Comparison of ENCODE assay signal across 27 mouse cellular contexts in genomic region chr13:59908786-59909185, GRCm38 (mm10).
DNase-seq lines count a peak whose midpoint lies in the region; ATAC-seq and TF ChIP-seq lines count a peak whose summit lies in the region.
"Had no signal": no experiment of that assay in that cellular context is flagged by ENCODE, and none has a peak within 500 bp of the region (broad histone marks: within the 10 kb centered on the region; RNA-seq: fewer than 3 reads in every experiment).

No protein-coding gene starts in this region.

- no peaks in the 10 kb centered on the region; the same call in 1 of the 2 replicates for H3K9me3 ChIP-seq in lung, embryonic 14.5 days (ENCODE audit: low read depth, low read length)
- H3K9me3 ChIP-seq in lung, postnatal 0 days (ENCODE audit: low read length) = no peaks in the 10 kb centered on the region
- H3K9me3 ChIP-seq in midbrain, embryonic 11.5 days (ENCODE audit: control insufficient read depth, low read length) = no peaks in the 10 kb centered on the region; the same call in 1 of the 2 replicates
- no peaks in the 10 kb centered on the region for H3K9me3 ChIP-seq in midbrain, embryonic 14.5 days (ENCODE audit: control insufficient read depth, low read length)
- H3K9me3 ChIP-seq: embryonic facial prominence, embryonic 15.5 days had no signal

- H3K4me2 ChIP-seq in lung, embryonic 14.5 days = no peak overlapping the region
- H3K4me2 ChIP-seq in lung, postnatal 0 days (replicated peaks; ENCODE audit: low read depth, low read length) = no peak overlapping the region
- no peak overlapping the region for H3K4me2 ChIP-seq in midbrain, embryonic 11.5 days
- no peak overlapping the region for H3K4me2 ChIP-seq in midbrain, embryonic 14.5 days (ENCODE audit: low read length)
- H3K4me2 ChIP-seq: embryonic facial prominence, embryonic 13.5 days; embryonic facial prominence, embryonic 15.5 days; forebrain, embryonic 12.5 days had no signal

- DNase-seq in lung, embryonic 14.5 days = peak; percentile 61
- DNase-seq in lung, postnatal 14 days = no peak
- peak; percentile 55 for DNase-seq in lung, postnatal 0 days (ENCODE audit: low spot score)
- DNase-seq in lung, postnatal 4 days = no peak
- peak; percentile 59 for DNase-seq in midbrain, embryonic 11.5 days (ENCODE audit: low spot score, missing footprints)
- no peak for DNase-seq in midbrain, embryonic 14.5 days
- DNase-seq in adipocyte (ENCODE audit: low spot score) = peak; percentile 86
- no peak for DNase-seq in left cerebral cortex, adult 9 months (ENCODE audit: low spot score in 2 of 2)
- DNase-seq: adrenal gland, adult 2 months; adrenal gland, postnatal 10 days; adrenal gland, postnatal 25 days; cerebellum, adult 11 months; cerebellum, adult 18-20 months; cerebellum, adult 8-10 months; cerebellum, adult 9-11 months; cerebellum, postnatal 14 days; cerebellum, postnatal 36 days; embryo, embryonic 11 days had no signal

- TF ChIP-seq EP300 in lung, postnatal 0 days (IDR thresholded peaks at IDR 0.05) = no peak

- H3K27ac ChIP-seq in lung, embryonic 14.5 days (ENCODE audit: low read depth) = no peak overlapping the region
- no peak overlapping the region for H3K27ac ChIP-seq in lung, postnatal 0 days (ENCODE audit: low read length)
- H3K27ac ChIP-seq in midbrain, embryonic 11.5 days (ENCODE audit: low read depth, low read length) = no peak overlapping the region
- H3K27ac ChIP-seq in midbrain, embryonic 14.5 days (replicated peaks; ENCODE audit: low read depth, low read length) = no peak overlapping the region
- H3K27ac ChIP-seq: embryonic facial prominence, embryonic 13.5 days; forebrain, embryonic 12.5 days had no signal

- H3K27me3 ChIP-seq in lung, embryonic 14.5 days (ENCODE audit: insufficient read depth, low read length) = no peaks in the 10 kb centered on the region
- H3K27me3 ChIP-seq in lung, postnatal 0 days (replicated peaks; ENCODE audit: insufficient read depth, low read length) = no peaks in the 10 kb centered on the region
- H3K27me3 ChIP-seq in midbrain, embryonic 11.5 days (ENCODE audit: control insufficient read depth, insufficient read depth, low read length) = no peaks in the 10 kb centered on the region
- H3K27me3 ChIP-seq in midbrain, embryonic 14.5 days (ENCODE audit: control insufficient read depth, insufficient read depth, low read length) = no peaks in the 10 kb centered on the region
- H3K27me3 ChIP-seq: embryonic facial prominence, embryonic 13.5 days; embryonic facial prominence, embryonic 15.5 days; forebrain, embryonic 12.5 days; Patski had no signal

- H3K36me3 ChIP-seq in lung, embryonic 14.5 days (ENCODE audit: insufficient read depth) = no peaks in the 10 kb centered on the region
- no peaks in the 10 kb centered on the region for H3K36me3 ChIP-seq in lung, postnatal 0 days (ENCODE audit: insufficient read depth, low read length)
- no peaks in the 10 kb centered on the region for H3K36me3 ChIP-seq in midbrain, embryonic 11.5 days (ENCODE audit: control insufficient read depth, insufficient read depth, low read length)
- no peaks in the 10 kb centered on the region for H3K36me3 ChIP-seq in midbrain, embryonic 14.5 days (ENCODE audit: control insufficient read depth, insufficient read depth, low read length)
- H3K36me3 ChIP-seq: embryonic facial prominence, embryonic 13.5 days; embryonic facial prominence, embryonic 15.5 days; forebrain, embryonic 10.5 days; forebrain, embryonic 12.5 days had no signal

- H3K4me3 ChIP-seq in lung, embryonic 14.5 days (ENCODE audit: low read depth, low read length) = no peak overlapping the region
- no peak overlapping the region for H3K4me3 ChIP-seq in lung, postnatal 0 days (ENCODE audit: low read depth, low read length)
- no peak overlapping the region for H3K4me3 ChIP-seq in midbrain, embryonic 11.5 days (ENCODE audit: low read depth, low read length)
- H3K4me3 ChIP-seq in midbrain, embryonic 14.5 days (replicated peaks; ENCODE audit: low read depth, low read length) = no peak overlapping the region
- H3K4me3 ChIP-seq: embryonic facial prominence, embryonic 13.5 days; embryonic facial prominence, embryonic 15.5 days; erythroblast, embryonic 14.5 days; forebrain, embryonic 10.5 days; forebrain, embryonic 12.5 days had no signal

- no peak for TF ChIP-seq CTCF in lung, embryonic 14.5 days (IDR thresholded peaks at IDR 0.05; ENCODE audit: low read depth)
- no peak for TF ChIP-seq CTCF in lung, postnatal 0 days (IDR thresholded peaks at IDR 0.05)

- no peak for ATAC-seq in lung, embryonic 14.5 days (ENCODE audit: insufficient read depth)
- no peak for ATAC-seq in lung, postnatal 0 days
- ATAC-seq in midbrain, embryonic 11.5 days (ENCODE audit: low FRiP score) = no peak
- ATAC-seq in midbrain, embryonic 14.5 days (ENCODE audit: low FRiP score, low TSS enrichment) = no peak
- ATAC-seq: activated CD4-positive, CD25-positive, alpha-beta regulatory T cell, adult 4 months; forebrain, embryonic 14.5 days; forebrain, embryonic 16.5 days; Patski had no signal

- 60% methylated on average over 4 of the region's 4 CpGs for WGBS in lung, embryonic 14.5 days
- WGBS in lung, postnatal 0 days = 64% methylated on average over 4 of the region's 4 CpGs
- WGBS in midbrain, embryonic 11.5 days = 92% methylated on average over 4 of the region's 4 CpGs
- WGBS in midbrain, embryonic 14.5 days = 93% methylated on average over 4 of the region's 4 CpGs

- H3K4me1 ChIP-seq in lung, embryonic 14.5 days (ENCODE audit: insufficient read depth) = no peaks in the 10 kb centered on the region
- no peaks in the 10 kb centered on the region for H3K4me1 ChIP-seq in lung, postnatal 0 days (ENCODE audit: insufficient read depth, low read depth, low read length)
- H3K4me1 ChIP-seq in midbrain, embryonic 11.5 days (ENCODE audit: control insufficient read depth, insufficient read depth, low read length) = peaks cover 10% of the 10 kb centered on the region
- H3K4me1 ChIP-seq in midbrain, embryonic 14.5 days (ENCODE audit: control insufficient read depth, insufficient read depth, low read length) = peaks cover 15% of the 10 kb centered on the region; the same call in 1 of the 2 replicates

- H3K9ac ChIP-seq in lung, embryonic 14.5 days = no peak overlapping the region
- H3K9ac ChIP-seq in lung, postnatal 0 days (replicated peaks; ENCODE audit: low read depth) = no peak overlapping the region
- H3K9ac ChIP-seq in midbrain, embryonic 11.5 days (ENCODE audit: low read length) = no peak overlapping the region
- H3K9ac ChIP-seq in midbrain, embryonic 14.5 days (replicated peaks; ENCODE audit: low read length) = no peak overlapping the region
- H3K9ac ChIP-seq: embryonic facial prominence, embryonic 13.5 days; embryonic facial prominence, embryonic 15.5 days; forebrain, embryonic 12.5 days had no signal

Comparison
In these comparisons a context has a peak if more than half of its experiments do, and no peak if none do; other contexts are left out.
1. DNase-seq: peak in lung, embryonic 14.5 days (single experiment), lung, postnatal 0 days (single experiment), midbrain, embryonic 11.5 days (single experiment) and adipocyte (single experiment); none in lung, postnatal 14 days (single experiment), lung, postnatal 4 days (0 of 2), midbrain, embryonic 14.5 days (single experiment) and left cerebral cortex, adult 9 months (0 of 2).